Mouse (Mus musculus): ENCODE data around the gene Zfp961. TPM values are rescaled to one million over a fixed set of nuclear protein-coding genes. Genes with fewer than 3 reads are reported as not detected.
"Not testable (repeated sequence)": the region's sequence is repeated elsewhere in the genome, so short reads cannot be mapped to it uniquely, and the experiment has no call there.

Gene Zfp961
- polyA plus RNA-seq (2014; fragmentation: Nextera tagmentation; extraction: Ambion mirVana), result 22.7 and 24.1 TPM in 2 replicates

DNA sequence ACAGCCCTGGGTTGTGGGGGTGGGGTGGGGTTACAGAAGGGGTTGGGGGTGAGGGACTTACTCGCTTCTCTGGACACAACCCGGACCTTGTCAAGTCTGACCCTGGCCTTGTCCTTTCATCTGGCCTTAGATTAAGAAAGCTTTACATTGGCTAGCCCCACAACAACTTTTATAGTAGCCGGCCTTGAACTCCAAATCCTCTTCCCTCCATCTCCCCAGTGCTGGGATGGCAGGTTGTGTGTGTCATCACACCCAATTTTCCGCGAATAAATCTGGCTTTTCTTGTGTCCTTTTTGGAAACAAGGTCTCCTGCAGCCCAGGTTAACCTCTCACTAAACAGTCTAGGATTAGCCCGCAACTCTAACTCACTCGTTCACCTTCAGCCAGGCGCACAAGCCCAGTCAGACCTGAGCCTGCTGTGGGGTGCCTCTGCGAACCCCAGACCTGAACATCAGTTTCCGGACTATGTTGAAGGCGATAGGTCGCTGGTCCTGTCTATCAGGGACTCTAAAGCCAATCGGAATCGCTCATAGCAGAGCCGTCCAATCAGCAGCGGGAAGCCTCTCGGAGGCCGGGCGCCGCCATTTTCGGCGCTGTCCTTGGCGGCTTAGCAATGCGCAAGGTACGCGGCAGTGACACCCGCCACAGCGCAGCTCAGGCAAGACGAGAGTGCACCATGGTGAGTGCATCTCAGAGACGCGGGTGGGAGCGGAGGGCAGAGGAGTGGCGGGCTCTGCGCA is at the start of gene Zfp961:
Zfp961 (plus strand) TSS at position 557 of the 740 bp plus-strand sequence.
- H3K9me3 ChIP-seq (ENCODE audit: control insufficient read depth, low read length), result no peaks in the 10 kb centered on the region
- peaks cover 3% of the 10 kb centered on the region; the same call in 1 of the 2 replicates for H3K36me3 ChIP-seq (ENCODE audit: control insufficient read depth, insufficient read depth, low read length)
- peak within 1 kb of the TSS; percentile 84 for H3K9ac ChIP-seq (ENCODE audit: low read depth, low read length)
- DNase-seq (ENCODE audit: low spot score) (peak; percentile 91), ATAC-seq (replicated peaks; ENCODE audit: low FRiP score) (peak; percentile 100)
- no peaks in the 10 kb centered on the region for H3K27me3 ChIP-seq (replicated peaks; ENCODE audit: control insufficient read depth, insufficient read depth, low read length)
- H3K4me3 ChIP-seq (ENCODE audit: low read depth, low read length), result peak within 1 kb of the TSS; percentile 83
- peaks cover 6% of the 10 kb centered on the region; the same call in 1 of the 2 replicates for H3K4me1 ChIP-seq (replicated peaks; ENCODE audit: control insufficient read depth, insufficient read depth, low read length)
- H3K27ac ChIP-seq (ENCODE audit: low read depth, low read length), result peak within 1 kb of the TSS; percentile 78
- 4% methylated on average over 34 of the region's 34 CpGs for WGBS
- H3K4me2 ChIP-seq, result peak within 1 kb of the TSS; percentile 81

DNA sequence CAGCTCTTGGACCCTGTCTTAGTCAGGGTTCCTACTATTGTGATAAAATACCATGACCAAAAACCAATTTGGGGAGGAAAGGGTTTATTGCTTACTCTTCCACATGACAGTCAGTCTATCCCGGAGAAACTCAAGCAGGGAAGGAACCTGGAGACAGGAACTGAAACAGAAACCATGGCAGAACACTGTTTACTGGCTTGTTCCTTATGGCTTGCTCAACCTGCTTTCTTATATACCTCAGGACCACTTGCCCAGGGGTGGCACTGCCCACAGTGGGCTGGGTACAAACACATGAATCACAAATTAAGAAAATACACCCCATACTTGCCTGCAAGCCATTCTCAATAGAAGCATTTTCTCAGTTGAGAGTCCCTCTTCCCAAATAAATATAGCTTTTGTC is 47.8 kb upstream of the Zfp961 start:
- H3K36me3 ChIP-seq (ENCODE audit: control insufficient read depth, insufficient read depth, low read length); H3K4me2 ChIP-seq; DNase-seq (ENCODE audit: low spot score); H3K4me3 ChIP-seq (ENCODE audit: low read depth, low read length); H3K9me3 ChIP-seq (ENCODE audit: control insufficient read depth, low read length); H3K27ac ChIP-seq (ENCODE audit: low read depth, low read length); H3K27me3 ChIP-seq (replicated peaks; ENCODE audit: control insufficient read depth, insufficient read depth, low read length); H3K4me1 ChIP-seq (replicated peaks; ENCODE audit: control insufficient read depth, insufficient read depth, low read length); H3K9ac ChIP-seq (ENCODE audit: low read depth, low read length); ATAC-seq (replicated peaks; ENCODE audit: low FRiP score): not testable (repeated sequence)
- whole genome bisulfite sequencing, result 63% methylated on average over 1 of the region's 1 CpGs

DNA sequence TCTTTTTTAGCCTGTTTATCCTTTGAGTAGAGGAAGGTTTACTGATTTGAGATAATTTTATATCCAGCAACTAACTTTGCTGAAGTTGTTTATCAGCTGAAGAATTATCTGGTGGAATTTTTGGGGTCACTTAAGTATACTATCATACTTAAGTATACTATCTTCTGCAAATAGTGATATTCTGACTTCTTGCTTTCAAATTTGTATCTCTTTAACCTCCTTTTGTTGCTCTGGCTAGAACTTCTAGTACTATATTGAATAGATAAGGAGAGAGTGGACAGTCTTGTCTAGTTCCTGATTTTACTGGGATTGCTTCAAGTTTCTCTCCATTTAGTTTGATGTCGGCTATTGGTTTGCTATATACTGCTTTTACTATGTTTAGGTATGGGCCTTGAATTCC is 44.0 kb upstream of the Zfp961 start:
- no peaks in the 10 kb centered on the region for H3K27me3 ChIP-seq (replicated peaks; ENCODE audit: control insufficient read depth, insufficient read depth, low read length)
- no peak overlapping the region for H3K27ac ChIP-seq (ENCODE audit: low read depth, low read length)
- H3K9me3 ChIP-seq (ENCODE audit: control insufficient read depth, low read length), result no peaks in the 10 kb centered on the region
- no peak overlapping the region for H3K4me2 ChIP-seq
- ATAC-seq (replicated peaks; ENCODE audit: low FRiP score) (no peak), DNase-seq (ENCODE audit: low spot score) (no peak)
- 93% methylated on average over 1 of the region's 1 CpGs for WGBS
- H3K4me1 ChIP-seq (replicated peaks; ENCODE audit: control insufficient read depth, insufficient read depth, low read length), result no peaks in the 10 kb centered on the region
- no peaks in the 10 kb centered on the region for H3K36me3 ChIP-seq (ENCODE audit: control insufficient read depth, insufficient read depth, low read length)
- no peak overlapping the region for H3K4me3 ChIP-seq (ENCODE audit: low read depth, low read length)
- H3K9ac ChIP-seq (ENCODE audit: low read depth, low read length), result no peak overlapping the region

DNA sequence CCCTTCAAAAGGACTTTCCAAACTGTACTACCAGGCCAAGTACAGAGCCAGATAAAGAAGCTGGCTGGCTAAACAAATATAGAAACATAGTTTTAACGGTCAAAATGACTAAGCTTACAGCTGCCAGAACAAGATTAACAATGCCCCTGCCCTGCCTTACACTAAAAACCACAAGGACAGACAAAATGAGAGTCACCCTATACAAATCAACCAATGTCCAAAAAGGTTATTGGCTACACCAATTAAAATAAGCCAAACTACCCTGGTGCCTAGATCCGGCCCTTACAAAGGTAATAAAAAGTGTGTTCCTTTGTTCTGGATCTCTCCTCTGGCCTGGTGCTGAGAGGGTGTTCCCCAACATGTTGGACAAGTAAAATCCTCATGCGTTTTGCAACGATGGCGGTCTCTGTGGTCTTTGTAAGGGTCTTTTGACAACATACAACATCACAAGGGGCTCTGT is 43.0 kb upstream of the Zfp961 start:
- ATAC-seq (replicated peaks; ENCODE audit: low FRiP score), result no peak
- H3K27ac ChIP-seq (ENCODE audit: low read depth, low read length), result peak overlapping the region; percentile 89; the same call in 1 of the 2 replicates

DNA sequence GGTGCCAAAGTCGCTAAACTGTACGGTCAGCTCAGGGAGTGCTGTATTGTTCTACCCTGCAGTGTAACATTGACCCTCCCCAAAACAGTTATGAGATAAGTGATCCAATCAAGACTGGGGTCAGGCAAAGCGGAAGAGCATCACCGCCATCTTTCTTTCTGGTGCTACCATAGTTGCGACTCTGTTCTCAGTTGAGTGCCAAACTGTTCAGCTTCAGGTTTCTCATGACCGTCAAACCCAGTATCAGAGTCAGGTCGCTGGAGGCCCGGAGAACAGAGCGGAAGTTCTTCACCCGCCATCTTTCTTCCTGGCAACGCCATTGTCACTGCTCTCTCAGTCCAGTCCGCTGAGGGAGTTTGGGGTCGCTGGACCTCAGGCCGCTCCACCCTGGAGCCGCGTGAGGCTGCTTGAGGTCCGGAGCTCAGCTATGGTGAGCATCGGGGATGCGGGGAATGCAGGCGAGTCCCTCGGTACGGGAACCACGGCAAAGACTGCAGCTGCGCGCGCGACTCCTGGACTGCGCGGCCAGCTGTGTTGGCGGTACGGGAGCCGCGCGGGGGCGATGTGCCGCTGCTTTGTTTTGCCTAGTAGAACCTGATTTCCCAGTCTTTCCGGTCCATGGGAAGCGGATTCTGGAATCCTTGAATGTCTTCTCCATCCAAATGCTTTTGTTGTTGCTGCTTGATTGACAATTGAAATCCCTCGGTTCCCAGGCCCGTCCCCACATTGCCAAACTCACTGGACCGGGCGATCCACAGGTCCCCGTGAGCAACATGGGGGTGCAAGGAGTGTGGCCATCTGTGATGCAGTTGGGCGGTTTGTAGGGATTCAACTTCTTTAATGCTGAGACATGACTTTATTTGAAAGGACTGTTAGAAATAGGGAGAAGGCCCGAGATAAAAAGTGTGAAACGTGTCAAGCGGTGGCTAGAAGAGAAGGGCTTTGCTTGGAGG is 42.3 kb upstream of the Zfp961 start, which contains the start of the genes Zfp882 and Zfp617:
Zfp882 (plus strand) TSS at position 300 of the 953 bp plus-strand sequence.
Zfp617 (plus strand) TSS at position 327 of the 953 bp plus-strand sequence.
- Histone ChIP-seq H3K4me1 (replicated peaks; ENCODE audit: control insufficient read depth, insufficient read depth, low read length) (no peaks in the 10 kb centered on the region), H3K4me3 (ENCODE audit: low read depth, low read length) (peak within 1 kb of the TSS; percentile 79), H3K27ac (ENCODE audit: low read depth, low read length) (peak within 1 kb of the TSS; percentile 89), H3K27me3 (replicated peaks; ENCODE audit: control insufficient read depth, insufficient read depth, low read length) (no peaks in the 10 kb centered on the region), H3K4me2 (peak within 1 kb of the TSS; percentile 71), H3K36me3 (ENCODE audit: control insufficient read depth, insufficient read depth, low read length) (no peaks in the 10 kb centered on the region), H3K9me3 (ENCODE audit: control insufficient read depth, low read length) (no peaks in the 10 kb centered on the region), H3K9ac (ENCODE audit: low read depth, low read length) (peak within 1 kb of the TSS; percentile 93)
- ATAC-seq (replicated peaks; ENCODE audit: low FRiP score), result peak; percentile 92
- 7% methylated on average over 47 of the region's 47 CpGs for WGBS
- peak; percentile 90 for DNase-seq (ENCODE audit: low spot score)

More for the DNA sequence above, 43.0 kb upstream of the Zfp961 start:
- Histone ChIP-seq H3K27me3 (replicated peaks; ENCODE audit: control insufficient read depth, insufficient read depth, low read length) (no peaks in the 10 kb centered on the region), H3K4me3 (ENCODE audit: low read depth, low read length) (peak overlapping the region; percentile 79), H3K9me3 (ENCODE audit: control insufficient read depth, low read length) (no peaks in the 10 kb centered on the region), H3K9ac (ENCODE audit: low read depth, low read length) (peak overlapping the region; percentile 93; the same call in 1 of the 2 replicates), H3K36me3 (ENCODE audit: control insufficient read depth, insufficient read depth, low read length) (no peaks in the 10 kb centered on the region), H3K4me2 (peak overlapping the region; percentile 71), H3K4me1 (replicated peaks; ENCODE audit: control insufficient read depth, insufficient read depth, low read length) (no peaks in the 10 kb centered on the region)
- DNase-seq (ENCODE audit: low spot score), result no peak
- WGBS, result 92% methylated on average over 5 of the region's 5 CpGs

DNA sequence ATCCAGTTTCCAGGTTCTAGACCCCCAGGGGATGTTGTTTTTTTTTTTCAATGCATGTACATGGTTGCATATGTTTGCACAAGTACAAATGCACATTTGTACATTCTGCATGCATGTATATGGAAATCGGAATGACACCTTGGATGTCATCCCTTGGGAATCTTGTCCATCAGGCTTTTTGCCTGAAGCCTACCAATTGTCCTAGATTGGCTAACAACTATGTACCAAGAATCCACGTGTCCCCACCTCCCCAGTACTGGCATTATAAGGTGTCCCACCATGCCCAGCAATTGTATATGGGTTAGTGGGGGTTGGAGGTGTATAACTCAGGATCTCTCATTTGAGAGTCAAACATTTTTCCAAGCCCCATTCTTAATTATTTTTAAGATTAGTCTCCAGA is 38.6 kb upstream of the Zfp961 start:
- DNase-seq (ENCODE audit: low spot score) (no peak), ATAC-seq (replicated peaks; ENCODE audit: low FRiP score) (no peak)
- 80% methylated on average over 2 of the region's 2 CpGs for WGBS
- peaks cover 4% of the 10 kb centered on the region; the same call in 1 of the 2 replicates for H3K36me3 ChIP-seq (ENCODE audit: control insufficient read depth, insufficient read depth, low read length)
- H3K4me3 ChIP-seq (ENCODE audit: low read depth, low read length), result no peak overlapping the region
- H3K4me2 ChIP-seq, result no peak overlapping the region
- no peak overlapping the region for H3K27ac ChIP-seq (ENCODE audit: low read depth, low read length)
- H3K9me3 ChIP-seq (ENCODE audit: control insufficient read depth, low read length), result no peaks in the 10 kb centered on the region
- H3K9ac ChIP-seq (ENCODE audit: low read depth, low read length), result no peak overlapping the region
- no peaks in the 10 kb centered on the region for H3K4me1 ChIP-seq (replicated peaks; ENCODE audit: control insufficient read depth, insufficient read depth, low read length)
- no peaks in the 10 kb centered on the region for H3K27me3 ChIP-seq (replicated peaks; ENCODE audit: control insufficient read depth, insufficient read depth, low read length)

DNA sequence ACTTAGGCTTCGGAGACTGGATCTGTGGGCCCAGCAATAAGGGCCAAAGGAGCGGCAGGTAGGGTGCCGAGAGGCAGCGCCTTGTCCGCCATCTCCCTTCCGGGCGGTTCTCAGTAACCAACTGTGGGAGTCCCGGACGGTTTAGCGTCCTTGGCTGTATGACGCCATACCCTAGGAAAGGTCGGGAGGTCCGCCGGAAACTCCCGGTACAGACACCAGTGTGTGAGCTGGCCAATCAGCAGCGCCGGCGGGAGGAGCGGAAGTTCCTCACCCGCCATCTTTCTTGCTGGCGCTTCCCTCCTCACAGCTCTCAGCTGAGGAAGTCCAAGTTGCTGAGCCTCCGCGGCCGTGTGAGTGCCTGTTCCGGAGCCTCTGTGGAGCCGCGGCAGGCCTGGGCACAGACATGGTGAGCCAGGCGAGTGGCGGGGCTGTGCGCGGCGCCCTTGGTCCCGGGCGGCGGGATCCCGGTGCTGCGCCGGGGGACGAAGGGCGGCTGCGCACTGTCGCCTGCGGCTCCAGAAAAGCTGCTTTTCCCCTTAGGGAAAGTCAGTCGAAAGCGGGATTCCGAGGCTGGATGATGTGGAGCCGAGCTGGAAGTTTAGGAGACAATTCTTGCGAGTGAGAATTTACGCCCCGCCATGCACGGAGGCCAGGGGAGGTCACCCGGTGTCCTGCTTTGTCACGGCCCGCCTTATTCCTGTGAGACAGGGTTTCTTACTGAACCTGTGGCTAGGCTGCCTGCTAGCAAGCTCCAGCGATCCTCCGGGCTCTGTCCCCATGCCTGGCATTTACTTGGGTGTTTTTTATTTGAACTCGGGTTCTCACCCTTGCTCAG is 28.1 kb upstream of the Zfp961 start:
- H3K9me3 ChIP-seq (ENCODE audit: control insufficient read depth, low read length), result no peaks in the 10 kb centered on the region
- ATAC-seq (replicated peaks; ENCODE audit: low FRiP score), result peak; percentile 100
- H3K36me3 ChIP-seq (ENCODE audit: control insufficient read depth, insufficient read depth, low read length), result no peaks in the 10 kb centered on the region
- no peaks in the 10 kb centered on the region for H3K4me1 ChIP-seq (replicated peaks; ENCODE audit: control insufficient read depth, insufficient read depth, low read length)
- H3K27me3 ChIP-seq (replicated peaks; ENCODE audit: control insufficient read depth, insufficient read depth, low read length), result no peaks in the 10 kb centered on the region
- H3K9ac ChIP-seq (ENCODE audit: low read depth, low read length), result peak overlapping the region; percentile 92
- under 1% methylated on average over 57 of the region's 57 CpGs for WGBS
- H3K4me3 ChIP-seq (ENCODE audit: low read depth, low read length), result peak overlapping the region; percentile 82
- DNase-seq (ENCODE audit: low spot score), result peak; percentile 86
- H3K4me2 ChIP-seq, result peak overlapping the region; percentile 63
- H3K27ac ChIP-seq (ENCODE audit: low read depth, low read length), result peak overlapping the region; percentile 94

DNA sequence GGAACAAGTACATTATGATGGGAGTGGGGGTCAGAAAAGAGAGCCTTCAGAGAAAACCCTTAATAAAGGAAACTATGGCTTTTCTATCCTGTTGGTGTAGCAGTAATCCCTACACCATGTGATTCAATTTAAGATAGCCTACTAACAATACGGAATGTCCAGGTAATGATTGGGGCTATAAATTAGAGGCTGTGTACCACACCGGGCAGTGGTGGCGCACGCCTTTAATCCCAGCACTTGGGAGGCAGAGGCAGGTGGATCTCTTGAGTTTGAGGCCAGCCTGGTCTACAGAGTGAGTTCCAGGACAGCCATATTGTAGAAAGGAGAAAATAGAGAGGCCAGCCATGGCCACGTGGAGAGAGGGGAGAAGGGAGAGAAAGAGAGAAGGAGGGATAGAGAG is 25.0 kb upstream of the Zfp961 start:
- 91% methylated on average over 5 of the region's 5 CpGs for WGBS
- Histone ChIP-seq H3K9ac (ENCODE audit: low read depth, low read length) (no peak overlapping the region), H3K36me3 (ENCODE audit: control insufficient read depth, insufficient read depth, low read length) (peaks cover 20% of the 10 kb centered on the region), H3K4me2 (no peak overlapping the region), H3K4me3 (ENCODE audit: low read depth, low read length) (no peak overlapping the region), H3K27ac (ENCODE audit: low read depth, low read length) (no peak overlapping the region), H3K27me3 (replicated peaks; ENCODE audit: control insufficient read depth, insufficient read depth, low read length) (no peaks in the 10 kb centered on the region), H3K9me3 (ENCODE audit: control insufficient read depth, low read length) (no peaks in the 10 kb centered on the region), H3K4me1 (replicated peaks; ENCODE audit: control insufficient read depth, insufficient read depth, low read length) (no peaks in the 10 kb centered on the region)
- ATAC-seq (replicated peaks; ENCODE audit: low FRiP score) (no peak), DNase-seq (ENCODE audit: low spot score) (no peak)

Data from liver, embryonic 11.5 days (tissue).